Mouse (Mus musculus): ENCODE results near the gene Pdxp. TPM values are rescaled to one million over a fixed set of nuclear protein-coding genes. Genes with fewer than 3 reads are reported as not detected.
A peak's percentile ranks its signal among the peaks of the same experiment; 100 is the strongest.

Gene Pdxp
- polyA plus RNA-seq, 1 experiment from 2014 or later, result 101 TPM

GRCm38 (mm10) chr15:78919914-78920313 is 6.2 kb downstream of the Pdxp start:
- no peak for ATAC-seq (replicated peaks)
- 84% methylated on average over 12 of the region's 12 CpGs for WGBS

GRCm38 (mm10) chr15:78922700-78923099 is 9.0 kb downstream of the Pdxp start:
- ATAC-seq (replicated peaks), result no peak
- no peak overlapping the region for H3K4me3 ChIP-seq
- peaks cover 18% of the 10 kb centered on the region for H3K36me3 ChIP-seq
- no peak overlapping the region for H3K4me2 ChIP-seq (replicated peaks)
- no peaks in the 10 kb centered on the region for H3K27me3 ChIP-seq
- H3K9ac ChIP-seq (replicated peaks), result no peak overlapping the region
- H3K4me1 ChIP-seq, result peaks cover 21% of the 10 kb centered on the region
- H3K9me3 ChIP-seq, result no peaks in the 10 kb centered on the region
- H3K27ac ChIP-seq (replicated peaks), result no peak overlapping the region
- WGBS, result 91% methylated on average over 7 of the region's 7 CpGs

More at GRCm38 (mm10) chr15:78919914-78920313, 6.2 kb downstream of the Pdxp start:
- no peak overlapping the region for H3K4me2 ChIP-seq (replicated peaks)
- H3K36me3 ChIP-seq, result peaks cover 18% of the 10 kb centered on the region
- H3K4me3 ChIP-seq, result no peak overlapping the region
- no peak overlapping the region for H3K27ac ChIP-seq (replicated peaks)
- H3K9ac ChIP-seq (replicated peaks), result no peak overlapping the region
- no peaks in the 10 kb centered on the region for H3K9me3 ChIP-seq
- H3K4me1 ChIP-seq, result peaks cover 27% of the 10 kb centered on the region
- no peaks in the 10 kb centered on the region for H3K27me3 ChIP-seq

GRCm38 (mm10) chr15:78923585-78923984 is 9.9 kb downstream of the Pdxp start:
- ATAC-seq (replicated peaks), result no peak
- Histone ChIP-seq H3K27me3 (no peaks in the 10 kb centered on the region), H3K9ac (replicated peaks) (no peak overlapping the region), H3K4me3 (no peak overlapping the region), H3K4me2 (replicated peaks) (no peak overlapping the region), H3K36me3 (peaks cover 12% of the 10 kb centered on the region), H3K4me1 (peaks cover 27% of the 10 kb centered on the region), H3K9me3 (no peaks in the 10 kb centered on the region), H3K27ac (replicated peaks) (no peak overlapping the region)
- 84% methylated on average over 6 of the region's 6 CpGs for WGBS

DNA sequence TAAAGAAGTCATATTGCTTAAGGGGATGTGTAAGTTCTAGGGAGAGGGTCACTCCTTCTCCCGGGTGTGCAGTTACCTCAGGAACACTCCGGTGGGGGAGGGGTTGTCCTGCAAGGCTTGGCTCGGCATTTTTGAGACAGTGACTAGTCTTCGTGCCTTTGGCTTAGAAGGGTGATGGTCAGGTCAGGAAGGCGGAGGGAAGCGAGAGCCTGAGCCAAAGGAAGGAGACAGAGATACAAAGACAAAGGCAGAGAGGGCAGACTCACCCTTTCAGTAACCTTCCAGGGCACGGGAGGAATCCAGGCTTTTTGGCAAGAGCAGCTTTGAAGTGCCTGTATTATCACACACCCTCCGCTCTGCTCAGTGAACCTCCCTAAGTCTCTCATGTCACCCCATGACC is 11.4 kb downstream of the Pdxp start:
- H3K4me1 ChIP-seq, result peaks cover 27% of the 10 kb centered on the region
- no peak overlapping the region for H3K9ac ChIP-seq (replicated peaks)
- WGBS, result 41% methylated on average over 8 of the region's 8 CpGs
- no peak overlapping the region for H3K4me2 ChIP-seq (replicated peaks)
- H3K27ac ChIP-seq (replicated peaks), result no peak overlapping the region
- no peak overlapping the region for H3K4me3 ChIP-seq
- ATAC-seq (replicated peaks), result no peak
- no peaks in the 10 kb centered on the region for H3K27me3 ChIP-seq
- H3K9me3 ChIP-seq, result no peaks in the 10 kb centered on the region
- no peaks in the 10 kb centered on the region for H3K36me3 ChIP-seq

DNA sequence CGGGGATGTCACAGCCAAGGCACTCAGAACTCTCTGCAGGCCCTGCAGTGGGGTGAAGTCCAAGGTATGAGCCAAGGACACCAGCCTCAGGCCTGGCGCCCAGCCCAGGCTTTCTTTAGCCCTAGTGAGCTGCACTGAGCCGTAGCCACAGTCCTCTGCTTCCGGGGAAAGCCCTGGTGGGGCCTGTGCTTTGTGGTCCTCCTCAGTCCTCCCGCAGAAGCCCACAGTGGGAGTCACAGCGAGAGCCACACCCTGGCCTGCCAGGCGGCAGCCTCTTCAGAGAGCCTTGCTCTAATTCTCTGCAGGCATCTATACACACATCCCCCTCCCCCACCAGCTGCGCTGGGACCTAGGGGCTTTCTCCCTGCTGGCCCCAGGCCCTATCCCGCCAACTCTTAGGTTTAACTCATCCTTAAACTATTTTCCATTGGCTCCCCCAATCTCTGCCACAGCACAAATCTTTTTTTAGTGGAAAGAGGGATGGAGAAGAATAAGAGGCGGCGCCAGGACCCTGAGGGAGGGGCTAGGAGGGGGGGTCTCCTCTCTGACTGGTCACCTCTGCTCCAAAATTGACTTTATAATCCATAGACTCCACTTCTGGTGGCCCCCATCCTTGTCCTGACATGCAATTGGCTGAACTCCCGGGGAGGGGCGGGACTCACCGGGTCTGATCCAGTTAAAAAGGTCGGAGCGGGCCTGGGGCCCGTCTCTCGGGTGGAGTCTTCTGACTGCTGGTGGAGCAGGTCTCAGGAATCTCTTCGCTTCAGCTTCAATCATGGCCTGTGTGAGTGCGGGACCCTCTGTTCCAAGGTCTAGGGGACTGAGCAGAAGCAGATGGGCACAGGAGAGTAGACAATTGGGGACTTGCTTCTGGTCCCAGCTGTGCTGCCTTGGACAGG is 12.6 kb downstream of the Pdxp start, which contains the start of gene Lgals1:
Gene Lgals1 (plus strand): TSS at position 705 of the 899 bp plus-strand sequence.
- peaks cover 27% of the 10 kb centered on the region for H3K4me1 ChIP-seq
- no peaks in the 10 kb centered on the region for H3K27me3 ChIP-seq
- H3K36me3 ChIP-seq, result no peaks in the 10 kb centered on the region
- ATAC-seq (replicated peaks), result peak; percentile 44
- peak within 1 kb of the TSS; percentile 58 for H3K4me2 ChIP-seq (replicated peaks)
- no peaks in the 10 kb centered on the region for H3K9me3 ChIP-seq
- no peak within 1 kb of the TSS for H3K9ac ChIP-seq (replicated peaks)
- peak within 1 kb of the TSS; percentile 32 for H3K4me3 ChIP-seq
- 8% methylated on average over 20 of the region's 20 CpGs for WGBS
- H3K27ac ChIP-seq (replicated peaks), result peak within 1 kb of the TSS; percentile 44; the same call in 1 of the 2 replicates

- H3K9ac ChIP-seq (replicated peaks), result no peak overlapping the region
- H3K4me3 ChIP-seq, result peak overlapping the region; percentile 32
Measured at GRCm38 (mm10) chr15:78927021-78927787, 13.5 kb downstream of the Pdxp start.

GRCm38 (mm10) chr15:78927788-78928457 is 14.2 kb downstream of the Pdxp start:
- 0 out of 2 replicates have a peak, but pooled peaks have one; percentile 30 for ATAC-seq (replicated peaks)
- peak overlapping the region; percentile 35 for H3K9ac ChIP-seq (replicated peaks)
- WGBS, result under 1% methylated on average over 34 of the region's 35 CpGs

More at GRCm38 (mm10) chr15:78927021-78927787, 13.5 kb downstream of the Pdxp start:
- no peaks in the 10 kb centered on the region for H3K27me3 ChIP-seq
- peaks cover 27% of the 10 kb centered on the region for H3K4me1 ChIP-seq
- H3K36me3 ChIP-seq, result no peaks in the 10 kb centered on the region
- ATAC-seq (replicated peaks), result no peak
- peak overlapping the region; percentile 58 for H3K4me2 ChIP-seq (replicated peaks)
- WGBS, result 30% methylated on average over 15 of the region's 15 CpGs
- H3K27ac ChIP-seq (replicated peaks), result no peak overlapping the region
- H3K9me3 ChIP-seq, result no peaks in the 10 kb centered on the region

GRCm38 (mm10) chr15:78928539-78928938 is 14.8 kb downstream of the Pdxp start:
- WGBS, result 54% methylated on average over 8 of the region's 8 CpGs
- H3K9me3 ChIP-seq, result no peaks in the 10 kb centered on the region
- H3K27me3 ChIP-seq, result no peaks in the 10 kb centered on the region
- no peak overlapping the region; the same call in 1 of the 2 replicates for H3K27ac ChIP-seq (replicated peaks)
- no peak overlapping the region for H3K9ac ChIP-seq (replicated peaks)
- H3K4me2 ChIP-seq (replicated peaks), result peak overlapping the region; percentile 58
- H3K36me3 ChIP-seq, result no peaks in the 10 kb centered on the region
- H3K4me1 ChIP-seq, result peaks cover 27% of the 10 kb centered on the region
- no peak overlapping the region for H3K4me3 ChIP-seq
- ATAC-seq (replicated peaks), result no peak

More at GRCm38 (mm10) chr15:78927788-78928457, 14.2 kb downstream of the Pdxp start:
- Histone ChIP-seq H3K27ac (replicated peaks) (peak overlapping the region; percentile 2; the same call in 1 of the 2 replicates), H3K4me1 (peaks cover 27% of the 10 kb centered on the region), H3K36me3 (no peaks in the 10 kb centered on the region), H3K27me3 (no peaks in the 10 kb centered on the region), H3K9me3 (no peaks in the 10 kb centered on the region), H3K4me2 (replicated peaks) (peak overlapping the region; percentile 58), H3K4me3 (peak overlapping the region; percentile 32)

- ATAC-seq (replicated peaks), result no peak
- Histone ChIP-seq H3K36me3 (no peaks in the 10 kb centered on the region), H3K9ac (replicated peaks) (no peak overlapping the region), H3K27ac (replicated peaks) (no peak overlapping the region), H3K9me3 (no peaks in the 10 kb centered on the region), H3K27me3 (no peaks in the 10 kb centered on the region), H3K4me3 (no peak overlapping the region), H3K4me1 (peaks cover 31% of the 10 kb centered on the region), H3K4me2 (replicated peaks) (no peak overlapping the region)
- 88% methylated on average over 6 of the region's 6 CpGs for WGBS
Measured at GRCm38 (mm10) chr15:78930192-78930706, 16.5 kb downstream of the Pdxp start.

- ATAC-seq (replicated peaks), result no peak
- H3K4me2 ChIP-seq (replicated peaks), result no peak overlapping the region
- H3K36me3 ChIP-seq, result no peaks in the 10 kb centered on the region
- no peaks in the 10 kb centered on the region for H3K9me3 ChIP-seq
- no peak overlapping the region for H3K9ac ChIP-seq (replicated peaks)
- H3K27ac ChIP-seq (replicated peaks), result no peak overlapping the region
- WGBS, result 89% methylated on average over 7 of the region's 7 CpGs
- H3K27me3 ChIP-seq, result no peaks in the 10 kb centered on the region
- peaks cover 34% of the 10 kb centered on the region for H3K4me1 ChIP-seq
- no peak overlapping the region for H3K4me3 ChIP-seq
Measured at GRCm38 (mm10) chr15:78930801-78931426, 17.2 kb downstream of the Pdxp start.

DNA sequence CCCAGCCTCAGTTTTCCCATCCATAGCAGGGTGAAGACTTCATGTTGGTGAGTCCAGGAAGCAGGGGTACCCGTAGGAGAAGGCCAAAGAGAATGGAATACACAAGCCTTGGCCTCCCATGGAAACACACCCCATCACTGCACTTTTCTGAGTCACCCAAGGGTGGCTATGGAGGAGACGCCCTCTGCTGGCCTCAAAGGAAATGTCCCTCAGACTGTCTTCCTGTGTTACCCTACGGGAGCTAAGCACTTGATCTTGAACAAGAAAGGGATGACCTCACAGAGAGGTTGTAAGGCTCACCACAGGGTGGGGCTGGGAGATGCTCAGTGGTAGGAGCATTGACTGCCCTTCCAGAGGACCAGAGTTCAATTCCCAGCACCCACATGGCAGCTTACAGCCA is 17.9 kb downstream of the Pdxp start:
- Histone ChIP-seq H3K27me3 (no peaks in the 10 kb centered on the region), H3K9me3 (no peaks in the 10 kb centered on the region), H3K27ac (replicated peaks) (no peak overlapping the region), H3K4me2 (replicated peaks) (no peak overlapping the region), H3K36me3 (no peaks in the 10 kb centered on the region), H3K4me3 (no peak overlapping the region), H3K4me1 (peaks cover 34% of the 10 kb centered on the region), H3K9ac (replicated peaks) (no peak overlapping the region)
- WGBS, result 20% methylated on average over 3 of the region's 3 CpGs
- ATAC-seq (replicated peaks), result no peak
